Mouse (Mus musculus): ENCODE data around the gene Dnajb2. TPM values are rescaled to one million over a fixed set of nuclear protein-coding genes. Genes with fewer than 3 reads are reported as not detected.
A peak's percentile ranks its signal among the peaks of the same experiment; 100 is the strongest.
"Not testable (repeated sequence)": the region's sequence is repeated elsewhere in the genome, so short reads cannot be mapped to it uniquely, and the experiment has no call there.

Gene Dnajb2
- polyA plus RNA-seq, 2 experiments, result 22.4 to 41.9 TPM

- H3K4me1 ChIP-seq (ENCODE audit: control insufficient read depth, insufficient read depth, low read length), result no peaks in the 10 kb centered on the region
- DNase-seq (ENCODE audit: low spot score) (no peak), ATAC-seq (ENCODE audit: low FRiP score, low read depth) (no peak)
- no peak overlapping the region for H3K27ac ChIP-seq (replicated peaks; ENCODE audit: low read depth, low read length)
- H3K36me3 ChIP-seq (ENCODE audit: control insufficient read depth, insufficient read depth, low read length), result no peaks in the 10 kb centered on the region
- no peak overlapping the region for H3K4me2 ChIP-seq (replicated peaks; ENCODE audit: low read depth, low read length, severe bottlenecking)
- 67% methylated on average over 4 of the region's 4 CpGs for WGBS
- TF ChIP-seq POLR2A (IDR thresholded peaks at IDR 0.05; ENCODE audit: borderline replicate concordance, extremely low read depth, insufficient read depth, insufficient read length), result no peak
- no peaks in the 10 kb centered on the region for H3K27me3 ChIP-seq (ENCODE audit: control insufficient read depth, insufficient read depth, low read length)
- no peak overlapping the region for H3K4me3 ChIP-seq (replicated peaks; ENCODE audit: low read length)
- no peak overlapping the region for H3K9ac ChIP-seq (ENCODE audit: low read depth, low read length, severe bottlenecking)
- no peaks in the 10 kb centered on the region for H3K9me3 ChIP-seq (ENCODE audit: control insufficient read depth, low read length)
Measured at GRCm38 (mm10) chr1:75231224-75231623, 5.0 kb upstream of the Dnajb2 start.

- H3K27me3 ChIP-seq (ENCODE audit: control insufficient read depth, insufficient read depth, low read length), result no peaks in the 10 kb centered on the region
- ATAC-seq (ENCODE audit: low FRiP score, low read depth) (no peak), DNase-seq (ENCODE audit: low spot score) (no peak)
- WGBS, result 63% methylated on average over 5 of the region's 5 CpGs
- no peak within 1 kb of the TSS for H3K27ac ChIP-seq (replicated peaks; ENCODE audit: low read depth, low read length)
- no peaks in the 10 kb centered on the region for H3K4me1 ChIP-seq (ENCODE audit: control insufficient read depth, insufficient read depth, low read length)
- H3K36me3 ChIP-seq (ENCODE audit: control insufficient read depth, insufficient read depth, low read length), result no peaks in the 10 kb centered on the region
- H3K9me3 ChIP-seq (ENCODE audit: control insufficient read depth, low read length), result no peaks in the 10 kb centered on the region
- no peak within 1 kb of the TSS for H3K9ac ChIP-seq (ENCODE audit: low read depth, low read length, severe bottlenecking)
- H3K4me2 ChIP-seq (replicated peaks; ENCODE audit: low read depth, low read length, severe bottlenecking), result no peak within 1 kb of the TSS
- TF ChIP-seq POLR2A (IDR thresholded peaks at IDR 0.05; ENCODE audit: borderline replicate concordance, extremely low read depth, insufficient read depth, insufficient read length), result no peak
- no peak within 1 kb of the TSS for H3K4me3 ChIP-seq (replicated peaks; ENCODE audit: low read length)
Measured at GRCm38 (mm10) chr1:75231664-75232152, 4.5 kb upstream of the Dnajb2 start, which contains the start of gene A630095N17Rik. A630095N17Rik (minus strand) TSS chr1:75232102.

GRCm38 (mm10) chr1:75232489-75232888 lies 3.7 kb upstream of the Dnajb2 start:
- DNase-seq (ENCODE audit: low spot score); H3K4me2 ChIP-seq (replicated peaks; ENCODE audit: low read depth, low read length, severe bottlenecking); H3K27me3 ChIP-seq (ENCODE audit: control insufficient read depth, insufficient read depth, low read length); H3K4me1 ChIP-seq (ENCODE audit: control insufficient read depth, insufficient read depth, low read length); ATAC-seq (ENCODE audit: low FRiP score, low read depth); H3K4me3 ChIP-seq (replicated peaks; ENCODE audit: low read length); H3K36me3 ChIP-seq (ENCODE audit: control insufficient read depth, insufficient read depth, low read length); H3K27ac ChIP-seq (replicated peaks; ENCODE audit: low read depth, low read length); H3K9me3 ChIP-seq (ENCODE audit: control insufficient read depth, low read length); H3K9ac ChIP-seq (ENCODE audit: low read depth, low read length, severe bottlenecking): not testable (repeated sequence)
- WGBS, result 65% methylated on average over 4 of the region's 4 CpGs

GRCm38 (mm10) chr1:75234606-75235005 lies 1.6 kb upstream of the Dnajb2 start:
- DNase-seq (ENCODE audit: low spot score), result peak; percentile 46
- no peaks in the 10 kb centered on the region for H3K27me3 ChIP-seq (ENCODE audit: control insufficient read depth, insufficient read depth, low read length)
- H3K27ac ChIP-seq (replicated peaks; ENCODE audit: low read depth, low read length), result no peak overlapping the region
- no peaks in the 10 kb centered on the region; the same call in 1 of the 2 replicates for H3K4me1 ChIP-seq (ENCODE audit: control insufficient read depth, insufficient read depth, low read length)
- no peak overlapping the region for H3K4me3 ChIP-seq (replicated peaks; ENCODE audit: low read length)
- H3K36me3 ChIP-seq (ENCODE audit: control insufficient read depth, insufficient read depth, low read length), result peaks cover 6% of the 10 kb centered on the region
- WGBS, result 2% methylated on average over 8 of the region's 8 CpGs
- TF ChIP-seq POLR2A (IDR thresholded peaks at IDR 0.05; ENCODE audit: borderline replicate concordance, extremely low read depth, insufficient read depth, insufficient read length), result no peak
- ATAC-seq (ENCODE audit: low FRiP score, low read depth), result no peak
- no peak overlapping the region for H3K9ac ChIP-seq (ENCODE audit: low read depth, low read length, severe bottlenecking)
- no peaks in the 10 kb centered on the region for H3K9me3 ChIP-seq (ENCODE audit: control insufficient read depth, low read length)
- 0 out of 2 replicates have a peak overlapping the region, but pooled peaks have one; percentile 5 for H3K4me2 ChIP-seq (replicated peaks; ENCODE audit: low read depth, low read length, severe bottlenecking)

GRCm38 (mm10) chr1:75239591-75239990 lies 3.4 kb downstream of the Dnajb2 start:
- 45% methylated on average over 10 of the region's 10 CpGs for WGBS
- no peaks in the 10 kb centered on the region for H3K9me3 ChIP-seq (ENCODE audit: control insufficient read depth, low read length)
- H3K4me1 ChIP-seq (ENCODE audit: control insufficient read depth, insufficient read depth, low read length), result no peaks in the 10 kb centered on the region; the same call in 1 of the 2 replicates
- no peak overlapping the region for H3K4me2 ChIP-seq (replicated peaks; ENCODE audit: low read depth, low read length, severe bottlenecking)
- ATAC-seq (ENCODE audit: low FRiP score, low read depth), result no peak
- no peak for DNase-seq (ENCODE audit: low spot score)
- peaks cover 44% of the 10 kb centered on the region for H3K36me3 ChIP-seq (ENCODE audit: control insufficient read depth, insufficient read depth, low read length)
- no peak overlapping the region for H3K27ac ChIP-seq (replicated peaks; ENCODE audit: low read depth, low read length)
- no peaks in the 10 kb centered on the region for H3K27me3 ChIP-seq (ENCODE audit: control insufficient read depth, insufficient read depth, low read length)
- TF ChIP-seq POLR2A (IDR thresholded peaks at IDR 0.05; ENCODE audit: borderline replicate concordance, extremely low read depth, insufficient read depth, insufficient read length), result no peak
- H3K9ac ChIP-seq (ENCODE audit: low read depth, low read length, severe bottlenecking), result no peak overlapping the region
- H3K4me3 ChIP-seq (replicated peaks; ENCODE audit: low read length), result no peak overlapping the region

GRCm38 (mm10) chr1:75243411-75243810 lies 7.2 kb downstream of the Dnajb2 start:
- Histone ChIP-seq H3K4me2 (replicated peaks; ENCODE audit: low read depth, low read length, severe bottlenecking) (no peak overlapping the region), H3K9ac (ENCODE audit: low read depth, low read length, severe bottlenecking) (no peak overlapping the region), H3K27me3 (ENCODE audit: control insufficient read depth, insufficient read depth, low read length) (no peaks in the 10 kb centered on the region), H3K36me3 (ENCODE audit: control insufficient read depth, insufficient read depth, low read length) (peaks cover 44% of the 10 kb centered on the region), H3K27ac (replicated peaks; ENCODE audit: low read depth, low read length) (no peak overlapping the region), H3K9me3 (ENCODE audit: control insufficient read depth, low read length) (no peaks in the 10 kb centered on the region), H3K4me1 (ENCODE audit: control insufficient read depth, insufficient read depth, low read length) (no peaks in the 10 kb centered on the region; the same call in 1 of the 2 replicates), H3K4me3 (replicated peaks; ENCODE audit: low read length) (no peak overlapping the region)
- WGBS, result 87% methylated on average over 14 of the region's 14 CpGs
- DNase-seq (ENCODE audit: low spot score) (no peak), ATAC-seq (ENCODE audit: low FRiP score, low read depth) (no peak)
- no peak for TF ChIP-seq POLR2A (IDR thresholded peaks at IDR 0.05; ENCODE audit: borderline replicate concordance, extremely low read depth, insufficient read depth, insufficient read length)
